In the genomic region with DNA sequence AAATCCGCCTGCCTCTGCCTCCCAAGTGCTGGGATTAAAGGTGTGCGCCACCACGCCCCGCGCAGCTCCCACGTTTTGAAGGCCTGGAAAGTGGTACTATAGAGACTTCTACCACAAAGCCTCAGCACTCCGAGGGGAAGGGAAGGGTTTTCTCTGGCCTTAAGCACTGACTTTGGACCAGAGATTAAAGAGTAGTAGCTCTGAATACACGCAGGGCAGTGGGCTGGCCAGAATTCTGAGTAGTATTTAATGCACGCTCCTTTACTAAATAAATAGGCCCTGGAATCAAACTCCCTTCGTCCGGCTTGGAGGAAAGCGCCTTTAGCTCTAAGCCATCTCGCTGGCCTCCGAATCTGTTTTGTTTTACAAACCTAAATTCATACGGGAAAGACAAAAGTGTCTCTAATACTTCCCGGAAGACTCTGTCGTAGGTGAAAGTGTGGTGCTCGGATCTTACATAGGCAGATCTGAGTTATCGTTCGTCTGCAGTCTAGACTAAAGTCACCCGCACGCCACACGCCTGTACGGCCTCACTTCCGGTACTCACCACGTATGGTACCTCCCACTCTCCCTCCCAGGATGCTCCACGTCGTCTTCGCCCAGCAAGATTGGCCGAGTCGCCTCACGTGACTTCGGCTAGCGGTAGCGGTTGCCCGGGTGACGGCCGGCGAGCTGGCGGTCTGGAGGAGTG, we compare ENCODE assay signal across 8 mouse cellular contexts. TPM values are rescaled to one million over a fixed set of nuclear protein-coding genes. Genes with fewer than 3 reads are reported as not detected.
A peak's percentile ranks its signal among the peaks of the same experiment; 100 is the strongest.
DNase-seq lines count a peak whose midpoint lies in the region; ATAC-seq lines count a peak whose summit lies in the region.

A gene (plus strand): TSS at position 648 of the 691 bp plus-strand sequence.

- H3K9ac ChIP-seq in hindbrain, embryonic 16.5 days (ENCODE audit: low read depth, low read length): peak within 1 kb of the TSS; percentile 82

- no peaks in the 10 kb centered on the region for H3K79me2 ChIP-seq in macrophage (ENCODE audit: inconsistent target)

- H3K9me3 ChIP-seq in hindbrain, embryonic 16.5 days (ENCODE audit: control insufficient read depth, low read length): no peaks in the 10 kb centered on the region

- no peaks in the 10 kb centered on the region for H3K36me3 ChIP-seq in hindbrain, embryonic 16.5 days (ENCODE audit: control insufficient read depth, insufficient read depth, low read length)
- no peaks in the 10 kb centered on the region for H3K36me3 ChIP-seq in macrophage (ENCODE audit: inconsistent target)

- H3K4me1 ChIP-seq in hindbrain, embryonic 16.5 days (ENCODE audit: control insufficient read depth, insufficient read depth, low read depth, low read length): peaks cover 12% of the 10 kb centered on the region

- peak within 1 kb of the TSS; percentile 73 for H3K4me2 ChIP-seq in hindbrain, embryonic 16.5 days (ENCODE audit: low read length)

- 5% methylated on average over 40 of the region's 40 CpGs for WGBS in hindbrain, embryonic 16.5 days
- WGBS in macrophage (ENCODE audit: missing documents): 5% methylated on average over 38 of the region's 40 CpGs

- ATAC-seq in hindbrain, embryonic 16.5 days: peak; percentile 100

- peak within 1 kb of the TSS; percentile 76 for H3K27ac ChIP-seq in hindbrain, embryonic 16.5 days (ENCODE audit: low read depth, low read length)
- peak within 1 kb of the TSS; percentile 71 for H3K27ac ChIP-seq in macrophage

- H3K4me3 ChIP-seq in hindbrain, embryonic 16.5 days (ENCODE audit: low read length): peak within 1 kb of the TSS; percentile 80
- H3K4me3 ChIP-seq in macrophage (ENCODE audit: inconsistent target): peak within 1 kb of the TSS; percentile 55

- no peaks in the 10 kb centered on the region for H3K27me3 ChIP-seq in hindbrain, embryonic 16.5 days (replicated peaks; ENCODE audit: control insufficient read depth, insufficient read depth, low read length)

- DNase-seq in T-cell, adult 2 months (ENCODE audit: low spot score): peak; percentile 97
- peak; percentile 91 to 92 for DNase-seq in cerebellum, postnatal 36 days
- DNase-seq in gastrocnemius, adult 18-20 months (ENCODE audit: low spot score): peak; percentile 96
- peak; percentile 97 to 98 for DNase-seq in left cerebral cortex, adult 18-20 months (ENCODE audit: low spot score in 2 of 2)
- peak; percentile 98 for DNase-seq in right cerebral cortex, adult 18-20 months
- peak; percentile 89 for DNase-seq in urinary bladder, postnatal 10 days (ENCODE audit: low spot score)

RNA-seq across cellular contexts. Expression of the gene that starts here (rescaled TPM):
- total RNA-seq in gastrocnemius, adult 18-20 months (2021): 1 to 10 TPM; 2.4 to 2.7 TPM
- 34.5 and 36.9 TPM in 2 replicates for polyA plus RNA-seq in hindbrain, embryonic 16.5 days (2015; fragmentation: Nextera tagmentation; extraction: Ambion mirVana)
- 10 to 100 TPM; 32.2 to 36.4 TPM for total RNA-seq in left cerebral cortex, adult 18-20 months (2021)
- 10 to 100 TPM in 22 of 26 experiments, 1 to 10 TPM in 4; 3.7 to 70.2 (median 35.1) TPM for total RNA-seq in macrophage (2018; cell fraction: chromatin; rRNA removed)
- total RNA-seq in macrophage (2018; cell fraction: cytosol; rRNA removed): 1 to 10 TPM; 2.4 to 6.2 (median 4.2) TPM
- 10 to 100 TPM in 17 of 26 experiments, 1 to 10 TPM in 9; 2.9 to 30.5 (median 13.3) TPM for total RNA-seq in macrophage (2018; cell fraction: nucleus; rRNA removed)
- 3.2 to 4.9 TPM (median 4.5 TPM) in 3 replicates for polyA plus RNA-seq in macrophage (2018)

Comparison
In these comparisons a context has a peak if more than half of its experiments do, and no peak if none do; other contexts are left out.
1. Peak in every context shown above with its lines: DNase-seq, ATAC-seq, H3K4me3 ChIP-seq and H3K27ac ChIP-seq.
2. RNA of the gene that starts here (total RNA-seq): 32.2 to 36.4 TPM in left cerebral cortex, adult 18-20 months; 2.4 to 2.7 TPM in gastrocnemius, adult 18-20 months; every median in the first group is over 4 times any median in the second.